Comparison of ENCODE assay signal across 22 mouse cellular contexts in the genomic region with DNA sequence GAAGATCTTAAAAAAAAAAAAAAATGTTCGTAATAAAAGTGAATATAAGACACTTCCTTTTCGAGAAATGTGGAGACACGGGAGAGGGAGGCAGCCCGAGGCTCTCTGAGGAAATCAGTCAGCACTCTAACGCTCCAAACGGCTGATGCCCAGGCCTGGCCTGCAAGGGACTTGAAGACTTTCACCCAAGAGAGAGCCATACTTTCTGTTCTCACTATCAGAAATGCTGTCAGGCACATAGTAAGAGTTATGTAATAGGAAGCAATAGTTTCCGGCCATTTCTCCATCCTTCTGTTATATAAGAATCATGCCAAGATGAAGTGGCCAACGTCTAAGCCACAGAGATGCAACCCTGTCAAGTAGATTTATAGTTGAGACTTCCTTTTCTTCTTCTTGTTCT.
DNase-seq lines count a peak whose midpoint lies in the region; ATAC-seq and TF ChIP-seq lines count a peak whose summit lies in the region.
"Had no signal": no experiment of that assay in that cellular context is flagged by ENCODE, and none has a peak within 500 bp of the region (broad histone marks: within the 10 kb centered on the region; RNA-seq: fewer than 3 reads in every experiment).

No protein-coding gene starts in this region.

- no peak for TF ChIP-seq CTCF in lung, postnatal 0 days (IDR thresholded peaks at IDR 0.05)
- no peak for TF ChIP-seq CTCF in bone marrow macrophage, adult 2 months (IDR thresholded peaks at IDR 0.05; ENCODE audit: low read depth, low read length)

- H3K9me3 ChIP-seq in lung, postnatal 0 days (ENCODE audit: low read length): no peaks in the 10 kb centered on the region
- H3K9me3 ChIP-seq in midbrain, embryonic 14.5 days (ENCODE audit: control insufficient read depth, low read length): no peaks in the 10 kb centered on the region
- no peaks in the 10 kb centered on the region for H3K9me3 ChIP-seq in neural tube, embryonic 15.5 days (replicated peaks)
- H3K9me3 ChIP-seq in hindbrain, embryonic 12.5 days (replicated peaks): no peaks in the 10 kb centered on the region
- H3K9me3 ChIP-seq: embryonic facial prominence, embryonic 12.5 days; forebrain, embryonic 15.5 days; G1E; heart, embryonic 12.5 days had no signal

- ATAC-seq in lung, postnatal 0 days: no peak
- ATAC-seq in granulocyte monocyte progenitor cell, adult 5-6 weeks (replicated peaks; ENCODE audit: poor library complexity, severe bottlenecking): peak; percentile 98
- ATAC-seq in megakaryocyte, adult 5-6 weeks (ENCODE audit: poor library complexity, severe bottlenecking): peak; percentile 95
- ATAC-seq in midbrain, embryonic 14.5 days (ENCODE audit: low FRiP score, low TSS enrichment): no peak
- no peak for ATAC-seq in neural tube, embryonic 15.5 days (ENCODE audit: low FRiP score)
- no peak for ATAC-seq in hindbrain, embryonic 12.5 days (ENCODE audit: low FRiP score)
- ATAC-seq: CD4-positive, CD25-positive, alpha-beta regulatory T cell, adult 4 months; forebrain, embryonic 15.5 days; hindbrain, embryonic 16.5 days had no signal

- H3K4me2 ChIP-seq in lung, postnatal 0 days (replicated peaks; ENCODE audit: low read depth, low read length): no peak overlapping the region
- no peak overlapping the region for H3K4me2 ChIP-seq in midbrain, embryonic 14.5 days (ENCODE audit: low read length)
- H3K4me2 ChIP-seq in neural tube, embryonic 15.5 days: no peak overlapping the region
- no peak overlapping the region for H3K4me2 ChIP-seq in hindbrain, embryonic 12.5 days (replicated peaks)
- H3K4me2 ChIP-seq: embryonic facial prominence, embryonic 12.5 days; forebrain, embryonic 15.5 days; heart, embryonic 12.5 days had no signal

- no peak overlapping the region for H3K4me3 ChIP-seq in lung, postnatal 0 days (ENCODE audit: low read depth, low read length)
- no peak overlapping the region for H3K4me3 ChIP-seq in bone marrow macrophage, adult 2 months (ENCODE audit: insufficient read depth, low read length)
- no peak overlapping the region for H3K4me3 ChIP-seq in midbrain, embryonic 14.5 days (replicated peaks; ENCODE audit: low read depth, low read length)
- H3K4me3 ChIP-seq in neural tube, embryonic 15.5 days (replicated peaks): no peak overlapping the region
- H3K4me3 ChIP-seq in hindbrain, embryonic 12.5 days: no peak overlapping the region
- H3K4me3 ChIP-seq: embryonic facial prominence, embryonic 12.5 days; forebrain, embryonic 15.5 days; heart, embryonic 12.5 days had no signal

- DNase-seq in lung, postnatal 0 days (ENCODE audit: low spot score): peak; percentile 16
- DNase-seq in lung, postnatal 10 days: no peak
- no peak for DNase-seq in midbrain, embryonic 14.5 days
- DNase-seq: adrenal gland, adult 8-10 months; adrenal gland, postnatal 36 days; B cell, adult 2 months; cerebellum, adult 18-20 months; cerebellum, adult 9-11 months; cerebellum, postnatal 36 days; embryo, embryonic 11 days; gastrocnemius, postnatal 36 days had no signal

- no peak overlapping the region for H3K27ac ChIP-seq in lung, postnatal 0 days (ENCODE audit: low read length)
- H3K27ac ChIP-seq in bone marrow macrophage, adult 2 months (ENCODE audit: insufficient read depth, low read depth, low read length): peak overlapping the region; percentile 51
- H3K27ac ChIP-seq in midbrain, embryonic 14.5 days (replicated peaks; ENCODE audit: low read depth, low read length): no peak overlapping the region
- no peak overlapping the region for H3K27ac ChIP-seq in neural tube, embryonic 15.5 days (replicated peaks)
- H3K27ac ChIP-seq in hindbrain, embryonic 12.5 days: no peak overlapping the region
- H3K27ac ChIP-seq: embryonic facial prominence, embryonic 12.5 days; forebrain, embryonic 15.5 days had no signal

- TF ChIP-seq POLR2A in bone marrow macrophage, adult 2 months (IDR thresholded peaks at IDR 0.05; ENCODE audit: borderline replicate concordance, low read depth, low read length): no peak

- WGBS in lung, postnatal 0 days: 63% methylated on average over 8 of the region's 8 CpGs
- 94% methylated on average over 8 of the region's 8 CpGs for WGBS in midbrain, embryonic 14.5 days
- WGBS in neural tube, embryonic 15.5 days: 88% methylated on average over 8 of the region's 8 CpGs
- WGBS in hindbrain, embryonic 12.5 days: 83% methylated on average over 8 of the region's 8 CpGs

- no peaks in the 10 kb centered on the region for H3K27me3 ChIP-seq in lung, postnatal 0 days (replicated peaks; ENCODE audit: insufficient read depth, low read length)
- no peaks in the 10 kb centered on the region for H3K27me3 ChIP-seq in midbrain, embryonic 14.5 days (ENCODE audit: control insufficient read depth, insufficient read depth, low read length)
- no peaks in the 10 kb centered on the region for H3K27me3 ChIP-seq in neural tube, embryonic 15.5 days (replicated peaks)
- no peaks in the 10 kb centered on the region for H3K27me3 ChIP-seq in hindbrain, embryonic 12.5 days
- H3K27me3 ChIP-seq: embryonic facial prominence, embryonic 12.5 days; forebrain, embryonic 15.5 days; heart, embryonic 12.5 days had no signal

- H3K9ac ChIP-seq in lung, postnatal 0 days (replicated peaks; ENCODE audit: low read depth): no peak overlapping the region
- H3K9ac ChIP-seq in midbrain, embryonic 14.5 days (replicated peaks; ENCODE audit: low read length): no peak overlapping the region
- no peak overlapping the region for H3K9ac ChIP-seq in neural tube, embryonic 15.5 days (replicated peaks)
- H3K9ac ChIP-seq in hindbrain, embryonic 12.5 days: no peak overlapping the region
- H3K9ac ChIP-seq: embryonic facial prominence, embryonic 12.5 days; forebrain, embryonic 15.5 days; heart, embryonic 12.5 days had no signal

- H3K36me3 ChIP-seq in lung, postnatal 0 days (ENCODE audit: insufficient read depth, low read length): no peaks in the 10 kb centered on the region
- H3K36me3 ChIP-seq in midbrain, embryonic 14.5 days (ENCODE audit: control insufficient read depth, insufficient read depth, low read length): no peaks in the 10 kb centered on the region
- H3K36me3 ChIP-seq in neural tube, embryonic 15.5 days: no peaks in the 10 kb centered on the region
- no peaks in the 10 kb centered on the region for H3K36me3 ChIP-seq in hindbrain, embryonic 12.5 days
- H3K36me3 ChIP-seq: embryonic facial prominence, embryonic 12.5 days; forebrain, embryonic 15.5 days; G1E; heart, embryonic 12.5 days had no signal

- no peaks in the 10 kb centered on the region for H3K4me1 ChIP-seq in lung, postnatal 0 days (ENCODE audit: insufficient read depth, low read depth, low read length)
- peaks cover 10% of the 10 kb centered on the region for H3K4me1 ChIP-seq in bone marrow macrophage, adult 2 months (ENCODE audit: control insufficient read depth, insufficient read depth, low read length)
- no peaks in the 10 kb centered on the region for H3K4me1 ChIP-seq in midbrain, embryonic 14.5 days (ENCODE audit: control insufficient read depth, insufficient read depth, low read length)
- no peaks in the 10 kb centered on the region for H3K4me1 ChIP-seq in neural tube, embryonic 15.5 days
- H3K4me1 ChIP-seq in hindbrain, embryonic 12.5 days: no peaks in the 10 kb centered on the region
- H3K4me1 ChIP-seq: embryonic facial prominence, embryonic 12.5 days; forebrain, embryonic 15.5 days; heart, embryonic 12.5 days had no signal

- TF ChIP-seq EP300 in lung, postnatal 0 days (IDR thresholded peaks at IDR 0.05): no peak

Comparison
In these comparisons a context has a peak if more than half of its experiments do, and no peak if none do; other contexts are left out.
1. ATAC-seq: peak in granulocyte monocyte progenitor cell, adult 5-6 weeks (single experiment) and megakaryocyte, adult 5-6 weeks (single experiment); none in lung, postnatal 0 days (single experiment), midbrain, embryonic 14.5 days (single experiment), neural tube, embryonic 15.5 days (single experiment) and hindbrain, embryonic 12.5 days (single experiment).